Mouse (Mus musculus) heart, postnatal 0 days (tissue): ENCODE measurements around the gene Tapbpl.
"Not testable (repeated sequence)": the region's sequence is repeated elsewhere in the genome, so short reads cannot be mapped to it uniquely, and the experiment has no call there.

ENCODE experiments used
- CTCF ChIP-seq: IDR thresholded peaks from 2 replicates; pipeline ENCODE4 v1.5.1; 2016; ENCODE audit warnings: antibody characterized with exemption, control low read depth, low read depth
- EP300 ChIP-seq: IDR thresholded peaks from 2 replicates; pipeline ENCODE4 v1.6.1; 2016; ENCODE audit warnings: antibody characterized with exemption, low read depth

DNA sequence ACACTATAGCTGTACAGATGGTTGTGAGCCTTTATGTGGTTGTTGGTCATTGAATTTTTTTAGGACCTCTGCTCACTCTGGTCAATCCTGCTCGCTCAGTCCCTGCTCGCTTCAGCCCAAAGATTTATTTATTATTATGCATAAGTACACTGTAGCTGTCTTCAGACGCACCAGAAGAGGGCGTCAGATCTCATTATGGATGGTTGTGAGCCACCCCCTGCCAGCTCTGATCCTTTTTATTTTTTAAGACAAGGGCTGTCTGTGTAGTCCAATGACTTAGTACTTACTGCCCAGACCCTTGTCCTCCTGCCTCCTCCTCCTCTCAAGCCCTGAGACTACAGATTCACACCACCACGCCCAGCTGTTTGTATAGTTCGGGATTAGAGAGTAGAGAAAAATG lies 34.9 kb upstream of the Tapbpl start:
- not testable (repeated sequence) for TF ChIP-seq CTCF, EP300
